Mouse (Mus musculus): Measurements from ENCODE around the gene Olfr857. TPM values are rescaled to one million over a fixed set of nuclear protein-coding genes. Genes with fewer than 3 reads are reported as not detected.

The Olfr857 gene
- not detected for polyA plus RNA-seq (2014; fragmentation: Illumina TruSeq; extraction: RNeasy Lipid Tissue Mini Kit (QIAGEN cat#74804); ENCODE audit: low read depth, low replicate concordance)

GRCm38 (mm10) chr9:19709133-19709532 is at the start of gene Olfr857:
Olfr857 (plus strand) TSS chr9:19709433.

Other genes starting within 250 kb of the Olfr857 start
- gene Olfr850, start 231.2 kb upstream of the Olfr857 start, polyA plus RNA-seq (2014; fragmentation: Illumina TruSeq; extraction: RNeasy Lipid Tissue Mini Kit (QIAGEN cat#74804); ENCODE audit: low read depth, low replicate concordance), result not detected
- gene Olfr851, start 216.1 kb upstream of the Olfr857 start, polyA plus RNA-seq (2014; fragmentation: Illumina TruSeq; extraction: RNeasy Lipid Tissue Mini Kit (QIAGEN cat#74804); ENCODE audit: low read depth, low replicate concordance), result not detected
- not detected for gene Olfr853, start 168.4 kb upstream of the Olfr857 start, polyA plus RNA-seq (2014; fragmentation: Illumina TruSeq; extraction: RNeasy Lipid Tissue Mini Kit (QIAGEN cat#74804); ENCODE audit: low read depth, low replicate concordance)
- not detected for gene Olfr854, start 142.1 kb upstream of the Olfr857 start, polyA plus RNA-seq (2014; fragmentation: Illumina TruSeq; extraction: RNeasy Lipid Tissue Mini Kit (QIAGEN cat#74804); ENCODE audit: low read depth, low replicate concordance)
- not detected for gene Olfr855, start 126.8 kb upstream of the Olfr857 start, polyA plus RNA-seq (2014; fragmentation: Illumina TruSeq; extraction: RNeasy Lipid Tissue Mini Kit (QIAGEN cat#74804); ENCODE audit: low read depth, low replicate concordance)
- 25.1 TPM for gene Zfp317, start 87.3 kb upstream of the Olfr857 start, polyA plus RNA-seq (2014; fragmentation: Illumina TruSeq; extraction: RNeasy Lipid Tissue Mini Kit (QIAGEN cat#74804); ENCODE audit: low read depth, low replicate concordance)
- not detected for gene Olfr58, start 70.8 kb downstream of the Olfr857 start, polyA plus RNA-seq (2014; fragmentation: Illumina TruSeq; extraction: RNeasy Lipid Tissue Mini Kit (QIAGEN cat#74804); ENCODE audit: low read depth, low replicate concordance)
- not detected for gene Olfr859, start 95.5 kb downstream of the Olfr857 start, polyA plus RNA-seq (2014; fragmentation: Illumina TruSeq; extraction: RNeasy Lipid Tissue Mini Kit (QIAGEN cat#74804); ENCODE audit: low read depth, low replicate concordance)
- not detected for gene Olfr860, start 140.3 kb downstream of the Olfr857 start, polyA plus RNA-seq (2014; fragmentation: Illumina TruSeq; extraction: RNeasy Lipid Tissue Mini Kit (QIAGEN cat#74804); ENCODE audit: low read depth, low replicate concordance)
- gene Olfr862, start 178.6 kb downstream of the Olfr857 start, polyA plus RNA-seq (2014; fragmentation: Illumina TruSeq; extraction: RNeasy Lipid Tissue Mini Kit (QIAGEN cat#74804); ENCODE audit: low read depth, low replicate concordance), result not detected
- gene Olfr77, start 207.4 kb downstream of the Olfr857 start, polyA plus RNA-seq (2014; fragmentation: Illumina TruSeq; extraction: RNeasy Lipid Tissue Mini Kit (QIAGEN cat#74804); ENCODE audit: low read depth, low replicate concordance), result not detected